ENCODE assay signal across 12 mouse cellular contexts in the genomic region with DNA sequence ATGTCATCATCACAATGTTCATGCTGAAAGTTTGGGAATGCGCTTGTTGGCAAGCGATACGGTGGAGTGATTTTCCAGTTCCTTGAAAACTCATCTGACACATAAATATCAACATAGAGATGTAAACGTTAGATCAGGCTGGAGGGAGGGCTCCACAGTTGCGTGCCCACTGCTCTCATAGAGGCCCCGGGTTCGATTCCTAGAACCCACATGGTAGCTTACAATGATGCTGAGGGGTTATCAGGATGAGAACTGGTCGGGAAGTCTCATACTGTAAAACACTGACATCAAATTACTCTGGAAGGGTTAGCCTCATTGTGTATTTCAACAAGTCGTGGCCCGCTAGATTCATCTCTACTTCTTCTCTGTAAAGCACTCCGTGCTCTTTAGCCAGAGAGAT. TPM values are rescaled to one million over a fixed set of nuclear protein-coding genes. Genes with fewer than 3 reads are reported as not detected.
"Had no signal": no experiment of that assay in that cellular context is flagged by ENCODE, and none has a peak within 500 bp of the region (broad histone marks: within the 10 kb centered on the region; RNA-seq: fewer than 3 reads in every experiment).

No protein-coding gene starts in this region.

- H3K36me3 ChIP-seq: stomach, embryonic 15.5 days had no signal

- H3K9ac ChIP-seq: neural tube, embryonic 13.5 days; neural tube, embryonic 15.5 days; stomach, embryonic 15.5 days had no signal

- H3K4me3 ChIP-seq: neural tube, embryonic 15.5 days had no signal

- DNase-seq: right cerebral cortex, adult 18-20 months had no signal

- H3K9me3 ChIP-seq: neural tube, embryonic 13.5 days; neural tube, embryonic 15.5 days; stomach, embryonic 15.5 days had no signal

- H3K27ac ChIP-seq: neural tube, embryonic 13.5 days; neural tube, embryonic 15.5 days; stomach, embryonic 15.5 days; stomach, postnatal 0 days had no signal

RNA-seq across cellular contexts. Expression of a gene that starts 59.3 kb away (rescaled TPM):
- polyA plus RNA-seq: neural tube, embryonic 14.5 days; neural tube, embryonic 15.5 days; small intestine, adult 2 months; spleen, adult 2 months; stomach, embryonic 14.5 days; testis, adult 2 months; thymus, adult 2 months; thymus, postnatal 0 days had no signal
